Mouse (Mus musculus): Measurements from ENCODE around the gene Rbfox1.
A peak's percentile ranks its signal among the peaks of the same experiment; 100 is the strongest.

DNA sequence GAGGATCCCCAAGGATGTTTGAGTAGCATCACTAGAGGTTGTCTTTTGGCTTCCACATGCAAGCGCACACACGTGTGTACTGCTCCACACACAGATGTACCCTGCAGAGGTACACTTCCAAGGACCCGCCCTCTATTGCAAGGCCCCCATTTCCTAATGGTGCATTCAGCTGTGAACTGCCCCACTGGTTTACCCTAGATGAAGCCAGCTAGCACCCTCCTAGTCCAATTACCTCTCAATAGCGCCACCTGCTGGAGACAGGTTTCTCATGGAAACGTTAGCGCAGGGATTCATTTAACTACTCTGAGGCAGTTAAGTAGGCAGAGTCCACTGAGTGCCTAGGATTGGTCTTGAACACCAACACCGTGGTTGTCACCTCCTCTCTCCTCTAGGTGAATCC lies 46.5 kb downstream of the Rbfox1 start:
- TF ChIP-seq CTCF (IDR thresholded peaks at IDR 0.05; ENCODE audit: control insufficient read depth, insufficient read depth, low read length), result peak; percentile 25; the same call in 1 of the 2 replicates
- no peak for TF ChIP-seq POLR2A (IDR thresholded peaks at IDR 0.05; ENCODE audit: borderline replicate concordance, control insufficient read depth, low read depth, low read length)

All from bone marrow, adult 2 months (tissue).